Comparison of ENCODE assay signal across 8 mouse cellular contexts in genomic region chr2:175338097-175338496, GRCm38 (mm10). TPM values are rescaled to one million over a fixed set of nuclear protein-coding genes. Genes with fewer than 3 reads are reported as not detected.
DNase-seq lines count a peak whose midpoint lies in the region; ATAC-seq and TF ChIP-seq lines count a peak whose summit lies in the region.
"Not testable (repeated sequence)": the region's sequence is repeated elsewhere in the genome, so short reads cannot be mapped to it uniquely, and the experiment has no call there.

Gm4631 (minus strand) TSS chr2:175338197.

- H3K36me3 ChIP-seq in CH12.LX (replicated peaks in 1 of 2; ENCODE audit: control insufficient read depth in 1 of 2, insufficient read depth in 1 of 2, low read length in 1 of 2); forebrain, embryonic 12.5 days (replicated peaks); hindbrain, embryonic 12.5 days; limb, embryonic 13.5 days; midbrain, embryonic 15.5 days (replicated peaks): not testable (repeated sequence)

- not testable (repeated sequence) for DNase-seq in CH12.LX (ENCODE audit: extremely low read depth); heart, adult 18-20 months; layer of hippocampus, postnatal 10 days (ENCODE audit: low spot score in 2 of 2)

- not testable (repeated sequence) for H3K27ac ChIP-seq in CH12.LX (ENCODE audit: insufficient read depth, low read depth); bone marrow macrophage, adult 2 months (ENCODE audit: insufficient read depth, low read depth, low read length); forebrain, embryonic 12.5 days; hindbrain, embryonic 12.5 days; limb, embryonic 13.5 days; midbrain, embryonic 15.5 days

- not testable (repeated sequence) for H3K9ac ChIP-seq in CH12.LX (ENCODE audit: insufficient read depth, low read depth); forebrain, embryonic 12.5 days; hindbrain, embryonic 12.5 days; limb, embryonic 13.5 days; midbrain, embryonic 15.5 days

- not testable (repeated sequence) for H3K4me2 ChIP-seq in CH12.LX (ENCODE audit: insufficient read depth, low read depth, poor library complexity, severe bottlenecking); forebrain, embryonic 12.5 days; hindbrain, embryonic 12.5 days (replicated peaks); limb, embryonic 13.5 days (replicated peaks); midbrain, embryonic 15.5 days

- not testable (repeated sequence) for TF ChIP-seq EP300 in CH12.LX (IDR thresholded peaks at IDR 0.05; ENCODE audit: low read length)

- dilution Hi-C loops in CH12.LX (cut with MboI; ENCODE audit: extremely low pct_ligation_motif_present, extremely low pct_unique_long_range_greater_than_20kb, low sequenced_read_pairs), result not testable (repeated sequence)

- not testable (repeated sequence) for TF ChIP-seq POLR2A in CH12.LX (IDR thresholded peaks at IDR 0.05; ENCODE audit: low read depth, low read length); bone marrow macrophage, adult 2 months (IDR thresholded peaks at IDR 0.05; ENCODE audit: borderline replicate concordance, low read depth, low read length)

- not testable (repeated sequence) for TF ChIP-seq CTCF in CH12.LX (conservative IDR thresholded peaks at IDR 0.05 in 1 of 2, IDR thresholded peaks at IDR 0.05 in 1 of 2; ENCODE audit: low read depth in 2 of 2, low read length in 2 of 2); bone marrow macrophage, adult 2 months (IDR thresholded peaks at IDR 0.05; ENCODE audit: low read depth, low read length)

- H3K27me3 ChIP-seq in CH12.LX (replicated peaks); forebrain, embryonic 12.5 days; hindbrain, embryonic 12.5 days; limb, embryonic 13.5 days; midbrain, embryonic 15.5 days (replicated peaks): not testable (repeated sequence)

- no CpG with 5 or more reads among the region's 8 CpGs for WGBS in forebrain, embryonic 12.5 days
- no CpG with 5 or more reads among the region's 8 CpGs for WGBS in hindbrain, embryonic 12.5 days
- no CpG with 5 or more reads among the region's 8 CpGs for WGBS in limb, embryonic 13.5 days
- no CpG with 5 or more reads among the region's 8 CpGs for WGBS in midbrain, embryonic 15.5 days

- not testable (repeated sequence) for TF ChIP-seq RAD21 in CH12.LX (IDR thresholded peaks at IDR 0.05; ENCODE audit: low read depth, low read length)

- not testable (repeated sequence) for ATAC-seq in forebrain, embryonic 12.5 days (ENCODE audit: low FRiP score); hindbrain, embryonic 12.5 days (ENCODE audit: low FRiP score); limb, embryonic 13.5 days (ENCODE audit: low FRiP score, low read depth); midbrain, embryonic 15.5 days (replicated peaks)

- in situ Hi-C loops in CH12.LX (cut with MboI; ENCODE audit: low pct_ligation_motif_present, low pct_unique_long_range_greater_than_20kb, low sequenced_read_pairs), result not testable (repeated sequence)

- H3K79me2 ChIP-seq in CH12.LX (replicated peaks; ENCODE audit: control insufficient read depth, extremely low read depth, insufficient read depth, poor library complexity, severe bottlenecking), result not testable (repeated sequence)

- H3K9me3 ChIP-seq in CH12.LX (replicated peaks; ENCODE audit: low read length); forebrain, embryonic 12.5 days; hindbrain, embryonic 12.5 days (replicated peaks); limb, embryonic 13.5 days; midbrain, embryonic 15.5 days: not testable (repeated sequence)

- H3K4me1 ChIP-seq in CH12.LX (ENCODE audit: control insufficient read depth in 1 of 2, insufficient read depth in 2 of 2); bone marrow macrophage, adult 2 months (ENCODE audit: control insufficient read depth, insufficient read depth, low read length); forebrain, embryonic 12.5 days; hindbrain, embryonic 12.5 days; limb, embryonic 13.5 days; midbrain, embryonic 15.5 days: not testable (repeated sequence)

- H3K4me3 ChIP-seq in CH12.LX (replicated peaks in 1 of 3; ENCODE audit: low read depth in 2 of 3, low read length in 2 of 3, poor library complexity in 1 of 3); bone marrow macrophage, adult 2 months (ENCODE audit: insufficient read depth, low read length); forebrain, embryonic 12.5 days (replicated peaks); hindbrain, embryonic 12.5 days; limb, embryonic 13.5 days; midbrain, embryonic 15.5 days: not testable (repeated sequence)

RNA-seq across cellular contexts. Expression of gene Gm4631, which starts in this region (rescaled TPM):
- total RNA-seq in CH12.LX (2012; rRNA removed) (11.5 and 13.3 TPM in 2 replicates), CH12.LX (2014; rRNA removed) (21.4 and 24.8 TPM in 2 replicates)
- polyA plus RNA-seq in CH12.LX (2012; ENCODE audit: insufficient read length, low read depth), result 22.8 and 23.8 TPM in 2 replicates
- 32.6 and 33.2 TPM in 2 replicates for polyA plus RNA-seq in bone marrow macrophage, adult 2 months (2012; ENCODE audit: insufficient read depth, insufficient read length, missing spikeins)
- polyA plus RNA-seq in forebrain, embryonic 12.5 days (2016; fragmentation: Nextera tagmentation; extraction: Ambion mirVana), result 19.8 and 22.2 TPM in 2 replicates
- total RNA-seq in heart, adult 18-20 months (2021), result 10 to 100 TPM; 40.2 to 41.0 TPM
- 18.8 and 18.9 TPM in 2 replicates for polyA plus RNA-seq in hindbrain, embryonic 12.5 days (2016; fragmentation: Nextera tagmentation; extraction: Ambion mirVana)
- total RNA-seq in layer of hippocampus, postnatal 10 days (2021), result 10 to 100 TPM; 49.8 to 52.3 TPM
- polyA plus RNA-seq in limb, embryonic 13.5 days (2015; fragmentation: Nextera tagmentation; extraction: Ambion mirVana), result 17.3 and 20.5 TPM in 2 replicates
- 16.9 and 19.0 TPM in 2 replicates for polyA plus RNA-seq in midbrain, embryonic 15.5 days (2015; fragmentation: Nextera tagmentation; extraction: Ambion mirVana)
